Mouse (Mus musculus) midbrain, embryonic 15.5 days (tissue): Measurements from ENCODE around the gene Dnah10. TPM values are rescaled to one million over a fixed set of nuclear protein-coding genes. Genes with fewer than 3 reads are reported as not detected.
A peak's percentile ranks its signal among the peaks of the same experiment; 100 is the strongest.

Experiments used
- ATAC-seq: fragments of 200-750 bp; cut with Nextera tagmentation; replicated peaks from 2 replicates; pipeline ENCODE4 v1.8.0; 2017; ENCODE audit warnings: moderate TSS enrichment
- H3K27ac ChIP-seq: fragments of 300-500 bp; sonication (generic); 2 replicates; pipeline ENCODE4 v1.5.1; 2015; ENCODE audit warnings: mild to moderate bottlenecking, inconsistent platforms
- H3K27me3 ChIP-seq: fragments of 300-500 bp; sonication (generic); replicated peaks from 2 replicates; pipeline ENCODE4 v1.6.1; 2015; ENCODE audit warnings: inconsistent platforms
- H3K36me3 ChIP-seq: fragments of 300-500 bp; sonication (generic); replicated peaks from 2 replicates; pipeline ENCODE4 v1.6.1; 2015; ENCODE audit warnings: inconsistent platforms
- H3K4me1 ChIP-seq: fragments of 300-500 bp; sonication (generic); 2 replicates; pipeline ENCODE4 v1.6.1; 2015; ENCODE audit warnings: inconsistent platforms
- H3K4me2 ChIP-seq: fragments of 300-500 bp; sonication (generic); 2 replicates; pipeline ENCODE4 v1.6.1; 2015; ENCODE audit warnings: inconsistent platforms, mild to moderate bottlenecking, moderate library complexity
- H3K4me3 ChIP-seq: fragments of 300-500 bp; sonication (generic); 2 replicates; pipeline ENCODE4 v1.5.1; 2015; ENCODE audit warnings: mild to moderate bottlenecking, inconsistent platforms
- H3K9ac ChIP-seq: fragments of 300-500 bp; sonication (generic); 2 replicates; pipeline ENCODE4 v1.6.1; 2015; ENCODE audit warnings: mild to moderate bottlenecking, inconsistent platforms
- H3K9me3 ChIP-seq: fragments of 300-500 bp; sonication (generic); 2 replicates; pipeline ENCODE4 v1.6.1; 2016; ENCODE audit warnings: inconsistent platforms
- WGBS: fragments of 180-500 bp; shearing (Covaris S2); methylation state at CpG from one replicate; pipeline ENCODE4 v1.1.7; 2015; ENCODE audit warnings: mixed read lengths; 5-methylcytosine and 5-hydroxymethylcytosine counted together
- polyA plus RNA-seq: library from polyadenylated mRNA; unstranded; fragments of >200 nt; fragmentation: Nextera tagmentation; extraction: Ambion mirVana; gene quantifications from 2 replicates; pipeline ENCODE4 v1.2.1, GENCODE M21; 2015

The Dnah10 gene
- polyA plus RNA-seq, 1 experiment from 2014 or later: 0.12 TPM

GRCm38 (mm10) chr5:124853079-124853478, 128.2 kb downstream of the Dnah10 start:
- 85% methylated on average over 2 of the region's 2 CpGs for WGBS
- no peak for ATAC-seq
- H3K4me1 ChIP-seq: peaks cover 3% of the 10 kb centered on the region; the same call in 1 of the 2 replicates

DNA sequence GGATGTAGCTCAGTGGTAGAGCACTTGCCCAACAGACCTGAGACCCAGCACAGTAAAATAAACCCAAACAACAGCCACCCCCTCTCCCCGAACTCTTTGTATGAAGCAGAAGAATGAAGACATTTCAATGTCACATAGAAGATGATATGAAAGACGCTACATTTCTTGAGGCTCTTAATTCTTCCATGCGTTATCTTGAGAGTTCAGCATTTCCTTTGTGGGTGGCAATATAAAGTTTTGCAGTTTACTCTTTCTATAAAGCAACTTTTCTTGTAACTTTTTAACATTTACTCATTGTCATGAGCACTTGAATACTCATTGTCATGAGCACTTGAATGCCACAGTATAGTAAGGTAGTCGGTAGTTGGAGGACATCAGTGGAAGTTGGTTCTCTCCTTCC, 129.3 kb downstream of the Dnah10 start:
- H3K27me3 ChIP-seq: no peaks in the 10 kb centered on the region
- no peaks in the 10 kb centered on the region for H3K36me3 ChIP-seq
- H3K27ac ChIP-seq: no peak overlapping the region
- H3K9me3 ChIP-seq: no peaks in the 10 kb centered on the region
- H3K4me1 ChIP-seq: peaks cover 3% of the 10 kb centered on the region; the same call in 1 of the 2 replicates
- no peak overlapping the region for H3K4me2 ChIP-seq
- no peak overlapping the region for H3K4me3 ChIP-seq
- no peak for ATAC-seq
- no peak overlapping the region for H3K9ac ChIP-seq
- WGBS: 91% methylated on average over 4 of the region's 4 CpGs

More at GRCm38 (mm10) chr5:124853079-124853478, 128.2 kb downstream of the Dnah10 start:
- H3K36me3 ChIP-seq: no peaks in the 10 kb centered on the region
- H3K4me3 ChIP-seq: no peak overlapping the region
- no peak overlapping the region for H3K4me2 ChIP-seq
- no peaks in the 10 kb centered on the region for H3K9me3 ChIP-seq
- no peaks in the 10 kb centered on the region for H3K27me3 ChIP-seq
- H3K27ac ChIP-seq: no peak overlapping the region
- H3K9ac ChIP-seq: no peak overlapping the region

GRCm38 (mm10) chr5:124860013-124860412, 135.1 kb downstream of the Dnah10 start:
- ATAC-seq: no peak
- Histone ChIP-seq H3K4me2 (peak overlapping the region; percentile 85), H3K4me3 (peak overlapping the region; percentile 14), H3K27me3 (no peaks in the 10 kb centered on the region), H3K4me1 (peaks cover 34% of the 10 kb centered on the region), H3K27ac (no peak overlapping the region), H3K36me3 (no peaks in the 10 kb centered on the region), H3K9me3 (no peaks in the 10 kb centered on the region), H3K9ac (no peak overlapping the region)
- WGBS: 15% methylated on average over 5 of the region's 5 CpGs

GRCm38 (mm10) chr5:124861463-124861862, 136.6 kb downstream of the Dnah10 start:
- Histone ChIP-seq H3K36me3 (no peaks in the 10 kb centered on the region), H3K9ac (peak overlapping the region; percentile 72), H3K9me3 (no peaks in the 10 kb centered on the region), H3K27ac (peak overlapping the region; percentile 96), H3K4me1 (peaks cover 44% of the 10 kb centered on the region), H3K27me3 (no peaks in the 10 kb centered on the region), H3K4me3 (peak overlapping the region; percentile 96), H3K4me2 (peak overlapping the region; percentile 85)
- ATAC-seq: peak; percentile 4; the same call in 1 of the 2 replicates
- WGBS: under 1% methylated on average over 33 of the region's 33 CpGs

- Histone ChIP-seq H3K9me3 (no peaks in the 10 kb centered on the region), H3K4me3 (peak within 1 kb of the TSS; percentile 96), H3K4me1 (peaks cover 50% of the 10 kb centered on the region), H3K27me3 (no peaks in the 10 kb centered on the region), H3K9ac (peak within 1 kb of the TSS; percentile 85), H3K36me3 (no peaks in the 10 kb centered on the region), H3K4me2 (peak within 1 kb of the TSS; percentile 85), H3K27ac (peak within 1 kb of the TSS; percentile 96)
- WGBS: under 1% methylated on average over 100 of the region's 103 CpGs
- peak; percentile 91 for ATAC-seq
These were observed 137.4 kb downstream of the Dnah10 start, which contains the start of the genes Ccdc92 and Zfp664 for GRCm38 (mm10) chr5:124862013-124862866. Ccdc92 (minus strand) TSS chr5:124862424. Zfp664 (plus strand) TSS chr5:124862691.

DNA sequence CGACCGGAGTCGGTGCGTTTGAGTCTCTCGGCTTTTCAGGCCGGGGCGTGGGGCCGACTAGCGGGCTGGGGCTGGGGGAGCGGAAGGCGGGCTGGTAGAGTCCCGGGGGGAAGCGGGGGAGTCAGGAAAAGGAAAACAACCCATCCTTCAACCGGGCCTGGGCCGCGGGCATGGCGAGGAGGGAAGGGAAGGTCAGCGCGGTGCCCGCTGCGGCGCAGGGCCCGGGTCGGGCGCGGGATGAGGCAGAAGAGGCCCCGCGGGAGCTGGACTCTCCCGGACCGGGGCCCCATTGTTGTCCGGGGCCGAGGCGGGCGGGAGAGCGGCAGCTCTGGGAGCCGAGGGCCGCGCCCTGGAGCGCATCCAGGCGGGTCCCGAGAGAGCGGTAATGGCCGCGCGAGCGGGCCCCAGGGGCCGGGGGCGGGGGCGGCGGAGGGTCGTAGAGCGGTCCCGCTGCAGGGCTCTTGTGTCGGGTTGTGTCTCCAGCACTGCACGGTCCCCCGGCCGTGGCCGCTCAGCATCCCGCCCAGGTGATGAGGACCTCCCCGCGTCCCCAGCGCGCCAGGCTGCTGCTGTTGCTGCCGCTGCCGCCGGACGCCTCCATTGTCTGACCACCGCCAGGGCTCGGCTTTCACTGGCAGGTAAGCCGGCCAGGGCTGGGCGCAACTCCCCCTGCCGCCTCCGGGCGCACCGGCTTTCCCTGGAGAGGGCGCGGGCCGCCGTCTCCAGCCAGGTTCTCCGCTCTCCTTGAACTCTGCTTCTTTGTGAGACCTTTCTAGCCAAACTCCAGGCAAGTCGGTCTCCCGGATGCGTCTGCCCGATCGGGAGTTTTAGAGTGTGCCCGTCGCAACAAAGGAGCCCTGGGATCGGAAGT, 138.2 kb downstream of the Dnah10 start:
- H3K4me1 ChIP-seq: peaks cover 58% of the 10 kb centered on the region
- H3K27me3 ChIP-seq: no peaks in the 10 kb centered on the region
- peak overlapping the region; percentile 85 for H3K9ac ChIP-seq
- peak; percentile 71 for ATAC-seq
- WGBS: under 1% methylated on average over 85 of the region's 88 CpGs
- H3K4me2 ChIP-seq: peak overlapping the region; percentile 69
- no peaks in the 10 kb centered on the region for H3K36me3 ChIP-seq
- peak overlapping the region; percentile 96 for H3K4me3 ChIP-seq
- peak overlapping the region; percentile 95 for H3K27ac ChIP-seq
- no peaks in the 10 kb centered on the region for H3K9me3 ChIP-seq

DNA sequence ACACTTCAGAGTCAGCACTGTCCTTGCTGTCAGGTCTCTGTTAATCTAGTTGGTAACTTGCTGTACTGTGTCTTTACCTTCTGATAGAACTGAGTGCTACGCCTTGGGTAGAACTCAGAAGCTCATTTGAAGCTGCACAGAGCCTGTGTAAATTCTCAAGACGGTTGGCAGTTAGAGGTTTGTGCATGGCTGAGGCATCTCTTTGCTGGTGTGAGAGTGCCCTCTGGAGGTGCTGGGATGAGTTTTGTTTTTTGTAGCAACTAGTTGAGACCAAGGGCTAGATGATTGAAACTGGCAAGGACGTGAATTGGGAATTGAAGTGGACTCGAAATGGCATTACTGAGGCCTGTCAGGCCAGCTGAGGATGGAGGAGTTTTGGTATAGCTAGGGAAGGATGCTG, 144.1 kb downstream of the Dnah10 start:
- H3K27ac ChIP-seq: no peak overlapping the region
- no peak overlapping the region for H3K9ac ChIP-seq
- H3K4me2 ChIP-seq: no peak overlapping the region
- H3K4me1 ChIP-seq: peaks cover 62% of the 10 kb centered on the region
- 35% methylated on average over 4 of the region's 4 CpGs for WGBS
- H3K9me3 ChIP-seq: no peaks in the 10 kb centered on the region
- no peak for ATAC-seq
- H3K36me3 ChIP-seq: no peaks in the 10 kb centered on the region
- H3K27me3 ChIP-seq: no peaks in the 10 kb centered on the region
- no peak overlapping the region for H3K4me3 ChIP-seq

DNA sequence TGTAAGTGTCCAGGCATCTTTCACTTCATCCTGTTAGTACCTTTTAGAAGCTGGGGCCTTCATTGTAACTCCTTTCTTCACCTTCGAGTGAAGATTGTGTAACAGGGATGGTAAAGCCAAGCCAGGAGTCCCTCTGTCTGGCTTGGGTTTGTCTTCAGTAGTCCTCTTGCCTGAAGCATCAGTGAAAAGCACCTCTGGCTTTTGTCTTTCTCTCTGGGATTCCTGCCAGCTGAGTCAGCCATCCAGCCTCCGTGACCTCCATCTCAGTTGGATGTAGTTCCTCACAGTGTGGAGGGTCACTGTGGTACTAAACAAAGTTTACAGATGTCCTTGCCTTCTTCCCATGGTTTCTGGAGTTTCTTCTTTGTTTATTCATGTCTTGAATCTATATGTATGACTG, 147.1 kb downstream of the Dnah10 start:
- Histone ChIP-seq H3K27ac (no peak overlapping the region), H3K9me3 (no peaks in the 10 kb centered on the region), H3K4me3 (no peak overlapping the region), H3K9ac (no peak overlapping the region), H3K36me3 (no peaks in the 10 kb centered on the region), H3K4me2 (no peak overlapping the region), H3K4me1 (peaks cover 38% of the 10 kb centered on the region), H3K27me3 (no peaks in the 10 kb centered on the region)
- ATAC-seq: no peak
- WGBS: 59% methylated on average over 2 of the region's 2 CpGs

- no peak overlapping the region for H3K4me3 ChIP-seq
- peaks cover 30% of the 10 kb centered on the region for H3K4me1 ChIP-seq
- WGBS: 88% methylated on average over 3 of the region's 3 CpGs
These were observed 148.2 kb downstream of the Dnah10 start for GRCm38 (mm10) chr5:124873096-124873495.

DNA sequence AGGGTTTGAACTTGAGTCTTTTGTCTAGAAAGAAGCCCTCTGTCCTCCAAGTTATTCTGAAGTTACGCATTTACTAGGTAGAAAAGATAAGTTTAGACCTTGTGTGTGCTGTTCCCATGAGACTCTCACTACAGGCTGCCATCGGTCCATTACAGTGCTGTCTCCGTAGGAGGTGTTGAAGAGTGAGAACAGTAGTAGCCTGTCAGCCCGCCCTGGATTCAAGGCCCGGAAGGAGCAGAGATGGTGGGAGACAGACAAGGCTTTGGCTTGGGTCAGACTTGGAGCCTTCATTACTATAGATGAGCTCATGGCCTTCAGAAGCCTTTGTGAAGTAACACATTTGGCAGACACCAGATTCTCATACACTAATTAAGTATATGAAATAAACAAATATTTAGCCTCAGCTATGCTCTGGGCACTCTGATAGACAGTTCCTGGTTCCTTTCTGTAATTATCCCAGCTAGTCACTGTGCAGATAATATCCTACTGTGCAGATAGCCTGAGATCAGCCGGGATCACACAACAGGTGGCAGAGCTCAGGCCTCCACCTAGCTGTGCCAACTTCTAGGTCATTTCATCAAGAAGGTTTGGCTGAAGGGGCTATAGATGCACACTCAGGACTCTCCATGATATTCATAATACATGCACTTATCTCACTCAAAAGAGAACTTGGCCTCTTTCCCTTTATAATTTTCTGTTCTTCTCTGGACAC, 149.2 kb downstream of the Dnah10 start:
- no peaks in the 10 kb centered on the region for H3K9me3 ChIP-seq
- H3K36me3 ChIP-seq: no peaks in the 10 kb centered on the region
- H3K4me3 ChIP-seq: no peak overlapping the region
- peaks cover 24% of the 10 kb centered on the region; the same call in 1 of the 2 replicates for H3K4me1 ChIP-seq
- ATAC-seq: no peak
- H3K9ac ChIP-seq: no peak overlapping the region
- WGBS: 88% methylated on average over 6 of the region's 6 CpGs
- H3K27me3 ChIP-seq: no peaks in the 10 kb centered on the region
- no peak overlapping the region for H3K4me2 ChIP-seq
- H3K27ac ChIP-seq: no peak overlapping the region

More at GRCm38 (mm10) chr5:124873096-124873495, 148.2 kb downstream of the Dnah10 start:
- no peak overlapping the region for H3K27ac ChIP-seq
- no peaks in the 10 kb centered on the region for H3K36me3 ChIP-seq
- no peak for ATAC-seq
- H3K27me3 ChIP-seq: no peaks in the 10 kb centered on the region
- no peaks in the 10 kb centered on the region for H3K9me3 ChIP-seq
- no peak overlapping the region for H3K4me2 ChIP-seq
- no peak overlapping the region for H3K9ac ChIP-seq

DNA sequence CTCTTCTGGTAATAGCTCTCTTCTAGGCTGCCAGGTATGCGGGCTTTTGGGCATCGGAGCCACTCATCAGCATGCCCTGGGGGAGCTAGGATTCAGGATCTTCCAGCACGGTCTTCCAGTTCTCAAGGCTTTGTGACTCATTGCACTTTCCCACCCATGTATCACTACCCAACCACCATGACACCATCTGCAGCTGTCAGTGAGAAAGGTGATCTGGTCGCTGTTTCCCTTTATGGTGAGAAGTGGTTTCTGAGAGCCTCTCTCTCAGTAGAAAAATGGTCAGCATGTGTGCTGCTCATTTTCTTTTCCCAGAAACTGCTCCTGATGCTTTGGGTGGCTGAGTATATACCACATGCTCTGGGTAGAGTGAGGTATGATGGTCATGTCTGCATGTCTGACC, 154.4 kb downstream of the Dnah10 start:
- Histone ChIP-seq H3K4me2 (no peak overlapping the region), H3K27me3 (no peaks in the 10 kb centered on the region), H3K9ac (no peak overlapping the region), H3K27ac (no peak overlapping the region), H3K4me3 (no peak overlapping the region), H3K4me1 (no peaks in the 10 kb centered on the region), H3K9me3 (no peaks in the 10 kb centered on the region), H3K36me3 (no peaks in the 10 kb centered on the region; the same call in 1 of the 2 replicates)
- 90% methylated on average over 4 of the region's 4 CpGs for WGBS
- ATAC-seq: no peak
